Mouse (Mus musculus) frontal cortex, postnatal 14 days (tissue): Measurements from ENCODE around the gene Taok3.
A peak's percentile ranks its signal among the peaks of the same experiment; 100 is the strongest.

Source experiments
- DNase-seq, 2 experiments: peaks; one replicate each; pipeline ENCODE4 v3.0.0; 2022; ENCODE audit warnings: low spot score in 2 of 2

The Taok3 gene

GRCm38 (mm10) chr5:117182411-117182810 is 62.5 kb downstream of the Taok3 start:
- DNase-seq = no peak

- DNase-seq = no peak
Measured at GRCm38 (mm10) chr5:117184832-117185231, 64.9 kb downstream of the Taok3 start.

GRCm38 (mm10) chr5:117185673-117186072 is 65.7 kb downstream of the Taok3 start:
- no peak for DNase-seq

GRCm38 (mm10) chr5:117192061-117192460 is 72.1 kb downstream of the Taok3 start:
- no peak for DNase-seq

- DNase-seq = no peak
Measured at GRCm38 (mm10) chr5:117193748-117194147, 73.8 kb downstream of the Taok3 start.

- no peak for DNase-seq
Measured at GRCm38 (mm10) chr5:117194672-117195071, 74.7 kb downstream of the Taok3 start.

GRCm38 (mm10) chr5:117196551-117196950 is 76.6 kb downstream of the Taok3 start:
- DNase-seq = no peak

GRCm38 (mm10) chr5:117198390-117198789 is 78.5 kb downstream of the Taok3 start:
- DNase-seq = no peak

- no peak for DNase-seq
Measured at GRCm38 (mm10) chr5:117207286-117207685, 87.4 kb downstream of the Taok3 start.

GRCm38 (mm10) chr5:117214016-117214415 is 94.1 kb downstream of the Taok3 start:
- DNase-seq = no peak

GRCm38 (mm10) chr5:117231059-117231458 is 111.1 kb downstream of the Taok3 start:
- no peak for DNase-seq

GRCm38 (mm10) chr5:117236540-117236939 is 116.6 kb downstream of the Taok3 start:
- no peak for DNase-seq

- no peak for DNase-seq
Measured at GRCm38 (mm10) chr5:117239106-117239505, 119.2 kb downstream of the Taok3 start.

GRCm38 (mm10) chr5:117240321-117240731 is 120.4 kb downstream of the Taok3 start:
- DNase-seq = no peak

- DNase-seq = peak; percentile 43 to 44
Measured at GRCm38 (mm10) chr5:117240761-117241322, 120.9 kb downstream of the Taok3 start.

- DNase-seq = peak; percentile 49 to 55
Measured at GRCm38 (mm10) chr5:117241935-117242531, 122.1 kb downstream of the Taok3 start.

GRCm38 (mm10) chr5:117242671-117243478 is 122.9 kb downstream of the Taok3 start:
- DNase-seq = peak in 1 of 2 experiments; percentile 23

- no peak for DNase-seq
Measured at GRCm38 (mm10) chr5:117245170-117245569, 125.2 kb downstream of the Taok3 start.

GRCm38 (mm10) chr5:117248351-117248750 is 128.4 kb downstream of the Taok3 start:
- no peak for DNase-seq

- DNase-seq = no peak
Measured at GRCm38 (mm10) chr5:117250796-117251195, 130.9 kb downstream of the Taok3 start.

GRCm38 (mm10) chr5:117251763-117252162 is 131.8 kb downstream of the Taok3 start:
- no peak for DNase-seq

GRCm38 (mm10) chr5:117258276-117258675 is 138.3 kb downstream of the Taok3 start:
- DNase-seq = no peak

- DNase-seq = no peak
Measured at GRCm38 (mm10) chr5:117263566-117263965, 143.6 kb downstream of the Taok3 start.
